Mouse (Mus musculus): Measurements from ENCODE around the gene Fyn.

Gene Fyn

GRCm38 (mm10) chr10:39471040-39471713 is 102.5 kb downstream of the Fyn start:
- no peak for DNase-seq (ENCODE audit: inconsistent ontology term)

DNA sequence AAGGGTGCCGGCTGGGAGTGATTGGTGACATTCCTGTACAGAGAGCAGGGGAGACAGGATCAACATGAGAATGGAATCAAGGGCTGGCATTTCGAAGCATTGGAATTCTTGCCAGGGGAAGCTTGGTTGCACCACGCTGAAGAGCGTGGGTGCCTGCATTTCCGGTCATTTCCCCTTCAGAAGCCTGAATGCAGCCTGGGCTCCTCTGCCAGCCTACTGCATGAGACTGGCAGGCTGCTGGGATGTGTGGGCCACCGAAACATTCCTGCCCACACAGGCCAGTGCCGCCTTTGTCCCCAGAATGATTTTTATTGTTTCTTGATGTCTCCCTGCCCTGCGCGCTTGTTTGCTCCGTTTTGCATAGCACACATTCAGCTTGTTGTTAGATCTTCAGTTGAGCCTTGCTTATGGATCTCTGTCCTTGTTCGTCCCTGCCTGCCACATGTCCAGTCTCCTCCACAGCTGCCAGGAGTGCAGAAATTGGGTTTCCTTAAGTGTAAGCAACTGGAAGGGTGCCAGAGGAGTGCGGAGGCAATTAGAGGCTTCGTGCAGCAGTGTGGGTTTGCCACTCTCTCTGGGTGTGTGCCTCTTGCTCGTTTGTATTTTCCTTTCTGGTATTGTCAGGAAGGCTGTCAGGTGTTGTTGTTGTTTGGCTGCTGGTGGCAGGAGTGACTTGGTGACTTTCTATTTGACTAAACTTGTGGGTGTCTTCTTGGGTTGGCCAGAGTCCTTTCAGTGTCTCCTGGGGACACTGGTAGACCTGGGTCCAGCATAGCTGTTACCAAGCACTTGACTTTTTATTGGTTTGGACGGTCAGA is 103.3 kb downstream of the Fyn start:
- peak; percentile 78 for DNase-seq (ENCODE audit: inconsistent ontology term)

GRCm38 (mm10) chr10:39472923-39473322 is 104.3 kb downstream of the Fyn start:
- DNase-seq (ENCODE audit: inconsistent ontology term): no peak

GRCm38 (mm10) chr10:39479361-39479760 is 110.7 kb downstream of the Fyn start:
- no peak for DNase-seq (ENCODE audit: inconsistent ontology term)

DNA sequence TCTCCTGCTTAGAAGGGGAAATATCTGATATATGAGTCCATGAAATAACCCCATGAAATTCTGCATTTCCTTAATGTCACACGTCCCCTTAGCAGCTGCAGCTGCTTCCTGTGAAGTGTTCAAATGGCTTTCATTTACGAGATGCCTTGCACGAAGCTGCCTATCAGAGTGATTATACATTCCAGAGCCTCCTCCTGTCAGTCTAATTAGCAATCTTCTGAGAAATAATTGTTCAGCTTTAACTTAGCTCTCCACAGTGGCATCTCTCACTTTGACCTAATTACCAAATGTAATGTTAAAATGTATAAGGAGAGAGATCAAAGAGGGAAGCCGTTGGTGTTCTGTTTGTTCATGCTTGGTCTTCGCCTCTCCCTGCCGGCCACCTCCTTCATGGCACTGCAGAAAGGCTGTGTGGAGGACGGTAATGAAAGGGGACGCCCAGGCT is 115.7 kb downstream of the Fyn start:
- peak; percentile 74 for DNase-seq (ENCODE audit: inconsistent ontology term)

DNA sequence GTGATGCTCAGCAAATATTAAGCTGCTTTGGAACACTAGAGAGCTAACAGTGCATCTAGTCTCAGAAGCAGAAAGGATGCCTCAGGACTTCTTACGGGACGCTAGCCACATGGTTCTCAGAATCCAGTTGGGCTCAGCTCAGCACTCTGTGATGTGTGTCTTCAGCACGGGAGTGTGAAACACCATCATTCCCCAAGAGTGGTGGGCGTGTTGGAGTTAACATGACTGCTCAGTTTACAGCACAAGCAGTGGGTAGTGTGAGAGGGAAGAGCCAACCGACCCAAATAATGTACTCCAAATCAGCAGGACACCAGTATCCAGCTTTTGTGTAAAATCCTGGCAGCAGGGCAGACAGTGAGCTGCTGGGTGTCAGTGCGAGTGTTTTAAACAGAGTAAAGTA is 116.2 kb downstream of the Fyn start:
- DNase-seq (ENCODE audit: inconsistent ontology term): peak; percentile 44

- DNase-seq (ENCODE audit: inconsistent ontology term): no peak
Measured at GRCm38 (mm10) chr10:39485939-39486338, 117.3 kb downstream of the Fyn start.

DNA sequence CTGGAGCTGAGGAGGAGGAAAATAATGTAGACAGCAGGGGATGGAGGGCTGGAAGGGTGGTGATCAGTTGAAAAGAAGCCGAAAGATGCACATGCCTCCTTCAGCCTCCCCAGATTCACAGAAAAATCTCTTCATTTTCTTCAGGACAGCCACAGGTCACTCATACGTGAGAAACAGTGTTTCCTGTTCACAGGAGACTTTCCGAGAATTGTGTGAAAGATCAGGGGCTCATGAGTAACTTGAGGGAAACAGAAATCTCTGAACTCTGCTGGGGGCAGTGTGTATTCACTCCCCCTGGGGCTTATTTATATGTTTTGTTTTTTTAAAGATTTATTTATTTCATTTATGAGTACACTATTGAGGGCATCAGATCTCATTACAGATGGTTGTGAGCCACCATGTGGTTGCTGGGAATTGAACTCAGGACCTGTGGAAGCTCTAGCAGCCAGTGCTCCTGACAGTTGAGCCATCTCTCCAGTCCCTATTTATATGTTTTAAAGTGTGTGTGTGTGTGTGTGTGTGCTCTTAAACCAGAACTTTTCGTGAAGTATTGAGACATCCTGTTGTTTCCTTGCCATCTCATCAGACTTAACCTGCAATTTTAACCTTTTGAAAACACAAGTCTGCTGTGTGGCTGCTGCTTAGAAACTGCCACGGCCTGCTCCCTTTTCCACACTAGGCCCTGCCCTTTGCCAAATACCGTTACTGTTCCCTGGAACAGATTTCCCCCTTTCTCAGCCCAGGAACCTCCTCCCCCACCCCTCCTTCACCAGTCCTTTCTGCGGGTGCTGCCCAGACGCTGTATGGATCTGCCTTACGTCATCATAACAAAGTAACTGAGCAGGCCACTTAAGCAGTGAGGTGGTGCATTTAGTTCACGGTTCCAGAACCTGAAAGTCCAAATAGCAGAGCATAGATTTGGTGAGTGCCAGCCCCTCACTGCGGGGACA is 118.1 kb downstream of the Fyn start:
- DNase-seq (ENCODE audit: inconsistent ontology term): peak; percentile 60

DNA sequence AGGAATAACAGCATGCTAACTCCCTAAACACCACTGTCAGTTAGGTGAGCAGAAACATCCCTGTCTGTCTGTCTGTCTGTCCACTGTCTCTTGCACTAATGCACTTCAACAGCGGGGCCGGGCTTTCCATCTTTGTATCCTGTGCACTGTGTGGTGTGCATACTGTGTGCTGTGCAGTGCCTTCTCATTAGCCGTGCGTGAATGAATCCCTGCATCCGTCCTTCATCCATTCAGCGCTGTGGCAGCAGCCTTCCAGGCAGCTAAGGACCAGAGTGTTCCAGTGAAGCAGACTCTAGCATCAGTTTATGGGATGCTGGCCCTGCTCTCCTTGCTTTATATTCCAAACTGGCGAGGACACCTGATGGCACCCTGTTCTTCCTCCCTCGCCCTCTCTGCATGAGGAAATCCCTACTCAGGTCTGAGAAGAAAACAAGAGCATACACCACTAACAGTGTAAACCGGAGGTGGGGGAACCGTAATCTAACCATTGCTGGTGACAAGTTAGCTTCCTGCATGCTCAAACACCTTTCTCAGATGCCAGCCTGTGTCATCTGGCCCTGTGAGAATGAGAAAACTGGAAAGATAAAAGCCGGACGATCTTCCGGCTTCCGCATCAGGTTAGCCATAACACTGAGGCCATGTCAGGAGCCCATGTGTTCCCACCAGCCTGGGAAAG is 119.2 kb downstream of the Fyn start:
- no peak for DNase-seq (ENCODE audit: inconsistent ontology term)

GRCm38 (mm10) chr10:39488542-39488941 is 119.9 kb downstream of the Fyn start:
- no peak for DNase-seq (ENCODE audit: inconsistent ontology term)

- DNase-seq (ENCODE audit: inconsistent ontology term): no peak
Measured at GRCm38 (mm10) chr10:39488956-39489355, 120.3 kb downstream of the Fyn start.

DNA sequence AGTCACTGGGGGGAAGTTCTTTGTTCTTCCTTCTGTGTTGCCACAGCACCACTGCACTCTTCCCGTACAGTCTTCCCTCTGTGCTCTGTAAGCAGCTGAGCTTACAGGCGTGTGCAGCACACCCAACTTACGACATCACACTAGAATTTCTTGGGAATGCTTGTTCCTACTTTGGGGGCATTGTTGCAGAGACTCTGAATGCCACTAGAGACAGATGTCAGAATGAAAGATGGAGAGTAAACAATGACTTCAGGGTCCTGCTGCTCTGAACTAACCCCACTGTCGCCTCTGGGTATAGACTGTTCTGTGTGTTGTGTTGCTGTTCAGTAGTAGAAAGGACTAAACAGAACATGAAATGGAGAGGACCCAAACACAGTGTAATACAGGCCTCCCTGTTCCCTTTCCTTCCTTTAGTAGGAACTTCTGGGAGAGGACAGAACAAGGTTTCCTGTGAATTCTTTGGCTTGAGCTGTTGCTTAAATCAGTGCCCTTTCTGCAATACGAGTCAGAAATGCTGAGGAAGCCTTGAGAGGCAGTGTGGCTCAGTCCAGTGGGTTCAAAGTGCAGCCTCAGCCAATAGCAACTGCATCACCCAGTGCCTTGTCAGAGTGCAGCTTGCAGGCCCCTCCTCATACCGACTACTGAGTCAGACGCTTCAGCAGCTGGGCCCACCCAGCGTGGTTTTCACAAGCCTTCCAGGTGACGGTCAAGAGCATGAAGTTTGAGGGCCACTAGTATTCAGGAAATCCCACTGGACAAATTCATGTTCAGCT is 121.9 kb downstream of the Fyn start:
- DNase-seq (ENCODE audit: inconsistent ontology term): no peak

DNA sequence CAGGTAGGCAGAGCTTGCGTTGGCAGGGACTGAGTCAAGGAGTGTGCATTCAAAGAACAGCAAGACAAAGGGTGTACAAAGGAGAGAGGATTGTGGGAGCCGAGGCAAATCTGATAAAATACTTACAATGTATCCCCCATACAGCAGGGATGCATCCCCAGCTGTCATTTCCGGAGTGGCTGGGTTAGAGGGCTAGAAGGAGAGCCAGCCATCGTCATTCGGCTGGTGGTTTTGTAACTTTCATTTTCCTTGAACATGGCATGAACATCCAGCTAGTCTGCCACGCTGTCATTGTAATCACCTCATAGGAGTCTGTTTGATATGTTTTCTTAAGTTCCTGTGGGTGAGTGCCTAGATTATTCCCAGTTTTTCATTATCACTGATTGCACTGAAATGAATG is 123.5 kb downstream of the Fyn start:
- no peak for DNase-seq (ENCODE audit: inconsistent ontology term)

DNA sequence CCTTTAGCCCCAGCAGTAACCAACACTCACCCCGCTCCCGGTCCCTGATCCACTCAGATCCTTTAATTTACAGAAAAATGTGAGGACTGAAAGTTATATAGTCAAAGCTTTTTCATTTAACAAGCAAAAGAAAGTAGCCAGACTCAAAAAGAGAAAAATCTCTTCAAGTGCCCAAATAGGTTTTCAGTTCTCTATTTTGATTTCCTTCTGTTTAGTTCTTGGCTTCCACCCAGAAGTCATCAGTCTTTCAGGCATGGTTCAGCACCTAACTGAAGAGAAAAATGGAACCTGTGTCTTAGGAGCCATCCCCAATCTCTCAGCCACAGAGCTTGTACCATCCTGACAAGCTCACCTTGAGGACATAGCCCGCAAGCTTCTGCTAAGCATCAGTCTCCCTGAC is 124.4 kb downstream of the Fyn start:
- DNase-seq (ENCODE audit: inconsistent ontology term): no peak

DNA sequence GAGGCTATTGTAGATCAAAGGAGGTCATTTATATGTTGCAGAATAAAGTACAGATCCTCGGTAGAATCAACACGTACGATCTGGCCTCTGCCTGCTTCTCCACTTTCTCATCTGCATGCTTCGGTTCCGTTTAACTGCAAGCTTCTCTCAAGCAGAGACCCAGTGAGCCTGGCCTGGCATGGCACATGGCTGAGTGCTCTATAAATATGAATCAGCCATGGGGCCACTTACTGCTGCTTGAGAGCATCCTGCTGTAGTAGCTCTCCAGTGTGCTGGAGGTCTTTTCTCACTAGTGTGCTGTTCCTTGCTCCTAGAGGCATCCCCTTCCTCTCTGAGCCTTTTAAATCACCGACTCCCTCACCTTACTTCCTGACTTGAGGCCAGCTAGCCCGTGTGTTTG is 130.0 kb downstream of the Fyn start:
- DNase-seq (ENCODE audit: inconsistent ontology term): no peak

DNA sequence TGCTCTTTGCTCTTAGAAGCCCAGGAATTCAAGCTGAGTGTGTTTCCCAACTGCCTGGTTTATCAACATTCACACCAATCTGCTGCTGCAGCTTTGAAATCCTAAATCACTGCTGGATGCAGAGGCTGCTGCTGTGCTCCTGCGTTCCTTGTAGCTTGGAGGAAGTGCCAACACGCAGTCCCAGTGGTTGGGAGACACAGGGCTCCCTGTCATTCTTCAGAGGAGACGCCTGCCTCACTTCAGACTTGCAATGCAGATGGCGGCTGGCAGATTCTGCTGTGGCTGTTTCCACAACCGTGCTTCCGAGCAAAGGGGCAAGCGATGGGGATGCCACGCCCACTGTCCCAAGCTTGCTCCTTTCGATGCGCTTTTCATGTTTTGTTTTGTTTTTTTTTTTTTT is 132.9 kb downstream of the Fyn start:
- DNase-seq (ENCODE audit: inconsistent ontology term): no peak

GRCm38 (mm10) chr10:39501977-39502706 is 133.5 kb downstream of the Fyn start:
- DNase-seq (ENCODE audit: inconsistent ontology term): peak; percentile 74

GRCm38 (mm10) chr10:39503331-39503730 is 134.7 kb downstream of the Fyn start:
- DNase-seq (ENCODE audit: inconsistent ontology term): no peak

GRCm38 (mm10) chr10:39505007-39505406 is 136.4 kb downstream of the Fyn start:
- no peak for DNase-seq (ENCODE audit: inconsistent ontology term)

GRCm38 (mm10) chr10:39505621-39506020 is 137.0 kb downstream of the Fyn start:
- DNase-seq (ENCODE audit: inconsistent ontology term): no peak
